Mouse (Mus musculus) spleen, adult 12 weeks (tissue): ENCODE measurements around the gene Rab36.

Source experiments
- DNase-seq: peaks from one replicate; pipeline ENCODE4 v3.0.0; 2022; ENCODE audit warnings: low spot score

Rab36 gene

GRCm38 (mm10) chr10:75070281-75070976, 33.6 kb downstream of the Rab36 start:
- DNase-seq: no peak

- no peak for DNase-seq
Observed at GRCm38 (mm10) chr10:75075665-75076064, 38.8 kb downstream of the Rab36 start.

DNA sequence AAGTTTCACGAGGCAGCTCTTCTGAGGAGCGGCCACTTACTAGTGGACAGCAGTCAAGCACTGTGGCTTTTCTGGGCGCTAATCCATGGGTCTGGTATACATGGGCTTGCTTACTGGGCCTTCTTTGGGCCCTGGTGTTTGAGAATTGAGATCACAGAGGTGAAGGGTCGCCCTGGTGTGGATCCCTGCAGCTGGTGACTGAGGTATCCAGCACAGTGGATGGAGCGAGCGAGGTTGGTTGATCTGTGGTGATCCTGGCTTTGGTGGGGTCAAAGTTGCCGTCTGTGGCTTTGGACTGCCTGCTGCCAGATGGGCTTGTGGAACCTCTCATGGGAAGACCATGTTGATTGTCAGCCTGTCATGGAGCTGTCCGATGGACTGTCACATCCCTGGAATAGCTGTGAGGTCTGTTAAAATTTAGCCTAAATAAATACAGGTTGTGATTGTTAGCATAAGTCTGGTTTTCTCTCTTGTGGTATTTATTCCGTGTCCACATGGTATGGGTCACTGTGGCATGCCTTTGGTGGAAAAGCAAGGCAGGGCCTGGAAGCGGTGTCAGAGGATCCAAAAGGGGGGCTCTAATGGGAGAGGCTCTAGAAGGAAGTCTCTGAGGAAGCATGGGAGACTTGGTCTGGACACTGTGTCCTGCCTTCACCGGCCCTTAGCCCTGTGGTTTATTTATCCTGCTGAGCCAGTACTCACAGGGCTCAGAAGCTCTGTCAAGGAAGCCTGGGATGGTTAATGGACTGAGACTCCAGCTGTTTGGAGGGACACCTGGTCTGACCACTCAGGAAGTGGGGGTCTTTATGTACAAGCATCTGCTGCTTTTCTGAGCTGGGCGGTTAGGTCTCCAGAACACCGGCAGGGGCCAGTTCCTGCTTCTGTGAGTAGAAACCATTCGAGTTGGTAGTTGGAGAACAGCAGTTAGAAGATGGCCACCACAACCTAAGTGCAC, 41.6 kb downstream of the Rab36 start:
- no peak for DNase-seq

- no peak for DNase-seq
Observed at GRCm38 (mm10) chr10:75085330-75085729, 48.5 kb downstream of the Rab36 start.

- no peak for DNase-seq
Observed at GRCm38 (mm10) chr10:75088471-75088870, 51.6 kb downstream of the Rab36 start.

GRCm38 (mm10) chr10:75091478-75092152, 54.8 kb downstream of the Rab36 start:
- DNase-seq: no peak

- no peak for DNase-seq
Observed at GRCm38 (mm10) chr10:75093252-75093987, 56.6 kb downstream of the Rab36 start.

DNA sequence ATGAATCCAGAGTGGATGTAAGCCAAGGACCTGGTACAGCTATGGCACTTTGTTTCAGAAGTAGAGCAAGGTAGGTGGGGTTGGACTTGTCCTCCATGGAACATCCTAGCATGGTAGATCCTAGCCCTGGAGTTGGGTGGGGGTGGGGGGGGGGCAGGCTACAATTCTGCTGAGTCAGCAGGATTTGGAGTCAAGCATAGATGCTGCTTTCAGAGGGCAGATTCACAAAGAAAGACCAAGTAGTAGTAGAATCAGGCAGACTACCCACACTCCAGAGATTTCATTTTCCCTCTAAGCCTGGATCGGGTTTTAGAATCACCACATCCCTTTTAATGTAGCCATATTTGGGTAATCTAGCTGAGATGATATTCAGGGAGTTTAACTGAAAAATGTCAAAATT, 57.5 kb downstream of the Rab36 start:
- DNase-seq: no peak

DNA sequence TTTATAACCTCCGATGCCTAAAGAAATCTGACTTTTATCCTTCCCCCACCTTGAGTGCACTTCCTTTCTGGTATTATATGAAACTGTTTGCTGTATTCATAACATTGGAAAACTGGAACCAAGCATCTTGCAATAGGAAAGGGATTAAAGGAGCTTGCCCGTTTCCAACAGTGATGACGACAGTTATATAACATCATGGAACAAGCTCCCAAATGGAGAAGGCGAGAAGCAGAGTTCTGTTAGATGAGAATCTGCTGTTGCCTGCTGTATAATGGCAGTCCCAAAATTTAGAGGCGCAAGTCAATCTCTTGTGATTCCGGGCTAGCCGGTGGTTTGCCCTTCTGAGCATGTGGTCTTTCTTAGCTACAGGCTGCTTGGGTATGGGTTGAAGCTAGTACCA, 58.4 kb downstream of the Rab36 start:
- DNase-seq: no peak

GRCm38 (mm10) chr10:75098446-75099183, 61.8 kb downstream of the Rab36 start:
- no peak for DNase-seq

DNA sequence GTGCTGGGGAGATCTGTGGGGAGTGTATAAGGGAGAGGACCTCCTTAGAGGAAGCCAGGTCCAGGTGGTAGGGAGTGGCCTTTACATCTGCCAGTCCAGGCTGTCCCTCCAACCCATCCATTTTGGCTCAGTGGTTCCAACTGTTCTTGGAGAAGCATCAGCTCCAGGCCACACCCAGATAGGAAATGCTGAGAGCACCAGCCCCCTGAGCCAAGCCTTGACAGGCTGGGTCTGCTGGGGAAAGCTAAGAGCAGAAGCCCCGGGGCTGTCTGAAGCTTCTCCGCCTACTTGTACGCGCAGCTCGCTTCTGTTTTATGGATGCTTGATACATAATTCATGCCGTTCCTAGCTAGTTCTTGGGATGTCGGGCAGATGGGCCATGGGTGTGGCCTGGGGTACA, 63.4 kb downstream of the Rab36 start:
- DNase-seq: no peak

GRCm38 (mm10) chr10:75103502-75103901, 66.6 kb downstream of the Rab36 start:
- DNase-seq: no peak
